Mouse (Mus musculus) cerebellum, adult 11 months (tissue): ENCODE data around the gene Rps6ka2.
"Not testable (repeated sequence)": the region's sequence is repeated elsewhere in the genome, so short reads cannot be mapped to it uniquely, and the experiment has no call there.

ENCODE experiments used
- DNase-seq: peaks from one replicate; pipeline ENCODE4 v3.0.0; 2022

Rps6ka2 gene

GRCm38 (mm10) chr17:7273054-7273453, 103.1 kb downstream of the Rps6ka2 start:
- DNase-seq = no peak

GRCm38 (mm10) chr17:7273785-7274184, 103.9 kb downstream of the Rps6ka2 start:
- DNase-seq = no peak

DNA sequence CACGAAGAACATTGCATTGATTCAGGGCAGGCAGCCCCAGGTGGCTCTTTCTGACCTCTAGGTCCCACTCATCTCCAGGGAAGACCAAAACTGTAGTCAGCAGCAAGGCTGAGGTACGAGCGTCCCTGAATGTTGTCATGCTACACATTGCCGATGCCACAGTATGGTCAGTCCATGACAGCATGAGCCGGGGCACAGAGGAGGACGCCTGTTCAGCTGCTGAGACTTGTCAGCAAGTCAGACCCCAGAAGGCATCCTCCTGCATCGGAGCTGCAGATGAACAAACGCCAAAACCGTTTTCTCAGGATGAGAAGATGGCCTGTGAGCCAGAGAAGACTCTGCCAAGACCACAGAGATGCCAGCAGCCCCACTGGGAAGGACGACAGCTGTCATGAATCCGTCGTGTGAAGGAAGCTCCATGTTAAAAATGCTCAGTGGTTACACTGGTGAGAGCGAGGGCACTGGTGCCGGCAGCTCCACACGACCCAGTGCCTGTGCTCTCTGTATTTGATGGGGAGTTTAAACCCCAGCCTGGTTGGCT, 108.9 kb downstream of the Rps6ka2 start:
- peak; percentile 14 for DNase-seq

- DNase-seq = no peak
Observed at GRCm38 (mm10) chr17:7279251-7279650, 109.3 kb downstream of the Rps6ka2 start.

DNA sequence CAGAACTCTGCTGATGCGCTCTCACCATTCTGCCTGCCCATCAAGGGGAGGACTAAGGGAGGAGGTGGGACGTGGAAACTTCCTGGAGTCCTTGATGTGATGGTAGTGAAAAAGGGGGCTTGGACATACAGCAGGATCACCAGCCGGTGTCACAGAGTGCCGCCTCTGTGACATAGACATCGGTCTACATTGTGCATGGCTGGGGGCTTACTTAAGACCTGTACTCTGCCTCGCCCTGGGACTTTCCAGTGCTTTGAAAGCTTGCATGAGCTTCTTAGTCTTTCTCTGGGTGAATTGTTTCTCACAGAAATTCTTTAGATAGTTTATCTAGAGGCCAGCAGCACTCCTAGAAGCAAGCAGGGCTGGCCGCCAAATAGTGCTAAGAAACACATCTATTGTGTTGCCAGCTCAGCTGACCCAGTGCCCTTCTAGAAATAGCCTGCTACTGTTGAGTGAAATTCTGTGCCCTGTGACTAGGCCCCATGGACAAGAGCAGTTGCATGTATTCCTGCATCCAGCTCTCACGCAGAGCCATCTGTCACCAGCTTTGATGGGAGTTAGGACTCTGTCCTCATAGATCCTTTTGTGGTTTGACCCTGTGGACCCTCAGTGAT, 114.5 kb downstream of the Rps6ka2 start:
- DNase-seq = no peak

DNA sequence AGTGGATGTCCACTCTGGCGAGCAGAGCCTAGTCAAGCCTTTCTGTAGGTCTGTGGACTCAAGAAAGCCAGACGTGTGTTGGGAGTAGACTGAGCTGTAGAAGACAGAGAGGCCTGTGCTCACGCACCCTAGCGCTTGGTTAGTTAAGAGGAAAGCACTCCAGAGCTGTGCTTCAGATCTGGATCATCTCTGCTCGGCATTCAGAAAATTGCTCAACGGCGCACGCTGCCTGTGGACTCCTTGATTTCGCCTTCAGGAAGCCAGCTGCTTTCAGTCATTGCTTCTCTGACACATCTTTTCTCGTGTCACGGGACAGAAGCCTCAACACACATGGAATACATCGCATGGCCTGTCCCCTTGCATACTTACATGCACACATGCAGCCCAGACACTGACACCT, 115.4 kb downstream of the Rps6ka2 start:
- no peak for DNase-seq

GRCm38 (mm10) chr17:7286422-7287050, 116.6 kb downstream of the Rps6ka2 start:
- DNase-seq = no peak

DNA sequence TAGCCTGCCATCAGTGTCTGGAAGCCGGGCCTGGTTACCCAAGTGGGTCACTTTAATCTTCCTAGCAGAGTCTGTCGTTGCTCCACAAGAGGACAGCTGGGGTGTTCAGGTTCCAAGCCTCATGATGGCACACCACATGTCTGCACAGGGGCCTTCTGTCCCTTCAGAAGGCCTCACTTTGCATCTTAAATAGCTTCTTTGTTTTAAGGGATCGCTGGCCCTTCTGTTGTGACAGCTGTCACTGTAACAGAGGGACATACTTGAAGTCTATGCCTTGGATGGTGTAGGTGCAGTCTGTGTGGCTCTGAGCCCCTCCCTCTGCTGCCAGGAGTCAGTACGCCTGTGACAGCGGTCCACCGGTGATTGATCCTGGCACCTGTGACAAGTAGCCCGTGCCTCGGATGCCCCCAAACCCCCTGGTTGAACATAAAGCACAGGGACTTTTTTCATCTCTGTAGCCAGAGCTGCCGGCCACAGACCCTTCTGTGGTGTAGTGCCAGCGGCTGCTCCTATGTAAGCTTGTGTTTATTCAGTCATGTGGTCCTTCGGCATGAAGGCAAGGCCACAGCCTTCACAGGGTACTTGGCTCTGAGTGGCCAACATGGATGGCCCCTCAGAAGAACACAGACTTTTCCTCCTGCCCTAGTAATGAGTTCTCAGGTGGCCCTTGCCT, 122.2 kb downstream of the Rps6ka2 start:
- DNase-seq = peak; percentile 21

- DNase-seq = peak; percentile 17
Observed at GRCm38 (mm10) chr17:7306278-7307196, 136.6 kb downstream of the Rps6ka2 start.

DNA sequence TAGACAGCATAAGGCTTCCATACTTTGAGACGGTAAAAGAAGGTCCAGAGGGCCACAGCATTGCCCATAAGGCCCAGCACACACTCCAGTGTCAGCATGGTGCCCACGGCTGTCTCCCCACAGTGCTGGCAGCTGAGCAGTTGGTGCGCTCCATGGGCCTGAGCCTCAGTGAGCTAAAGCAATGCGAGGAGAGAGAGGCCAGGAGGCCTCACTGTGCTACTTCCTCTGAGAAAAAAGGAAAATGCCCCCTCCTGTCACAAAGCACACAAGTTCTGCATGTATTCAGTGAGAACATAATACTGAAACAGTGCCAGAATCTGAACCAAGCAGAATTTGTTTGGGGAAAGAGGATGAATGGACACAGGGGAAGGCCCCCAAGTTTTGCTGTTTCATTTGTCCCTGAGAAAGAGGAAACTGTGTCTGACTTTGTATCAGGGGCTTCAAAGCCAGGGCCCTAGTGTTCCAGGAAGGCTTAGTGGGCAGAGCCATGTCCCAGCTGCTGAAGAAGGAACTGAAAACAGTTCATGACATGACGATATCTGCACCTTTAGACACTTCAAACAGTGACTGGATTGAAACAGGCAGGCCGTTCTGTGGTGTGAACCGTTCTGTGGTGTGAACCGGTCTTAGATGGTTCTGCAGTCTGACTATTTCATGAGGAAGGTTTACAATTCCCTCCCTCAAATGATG, 145.9 kb downstream of the Rps6ka2 start:
- not testable (repeated sequence) for DNase-seq

- DNase-seq = not testable (repeated sequence)
Observed at GRCm38 (mm10) chr17:7319789-7320188, 149.9 kb downstream of the Rps6ka2 start.

DNA sequence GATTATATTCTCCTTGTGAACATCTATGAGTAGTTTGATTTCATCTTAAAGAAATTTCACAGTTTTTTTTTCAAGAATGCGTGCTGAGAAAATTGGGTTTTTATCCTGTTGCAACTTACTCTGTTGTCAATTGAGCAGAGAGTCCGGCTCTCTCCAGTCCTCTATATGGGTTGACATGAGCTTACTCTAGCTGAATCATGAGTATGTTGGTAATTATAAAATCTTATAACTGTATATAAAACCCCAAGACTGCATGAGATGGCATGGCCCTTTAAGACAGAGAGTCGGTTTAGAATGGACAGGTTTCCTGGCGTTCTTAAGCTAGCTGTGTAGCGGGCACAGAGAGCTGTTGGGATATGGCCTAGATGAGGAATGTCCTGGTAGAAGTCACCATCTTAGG, 154.4 kb downstream of the Rps6ka2 start, which contains the start of gene Tcp10a:
TSS of gene Tcp10a (plus strand) at position 301 of the 400 bp plus-strand sequence.
- DNase-seq = not testable (repeated sequence)

DNA sequence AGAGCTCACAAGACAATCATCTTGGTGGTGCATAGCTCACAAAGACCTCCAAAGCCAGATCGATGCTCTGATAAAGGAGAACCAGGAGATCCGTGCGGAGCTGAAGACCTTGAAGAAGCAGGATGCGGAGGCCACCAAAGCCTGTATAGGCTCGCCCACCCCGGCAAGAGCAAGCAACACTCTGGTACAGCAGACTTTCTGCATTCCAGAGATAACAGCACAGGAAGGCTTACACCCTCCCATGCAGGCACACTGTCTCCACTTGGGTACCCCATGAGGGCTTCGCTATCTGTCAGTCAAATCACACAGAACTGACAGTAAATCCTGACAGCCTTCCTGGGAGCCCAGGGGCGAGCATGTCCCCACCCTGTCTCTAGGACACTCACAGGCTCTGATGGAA, 156.5 kb downstream of the Rps6ka2 start:
- DNase-seq = not testable (repeated sequence)

GRCm38 (mm10) chr17:7332745-7333144, 162.8 kb downstream of the Rps6ka2 start:
- DNase-seq = not testable (repeated sequence)

DNA sequence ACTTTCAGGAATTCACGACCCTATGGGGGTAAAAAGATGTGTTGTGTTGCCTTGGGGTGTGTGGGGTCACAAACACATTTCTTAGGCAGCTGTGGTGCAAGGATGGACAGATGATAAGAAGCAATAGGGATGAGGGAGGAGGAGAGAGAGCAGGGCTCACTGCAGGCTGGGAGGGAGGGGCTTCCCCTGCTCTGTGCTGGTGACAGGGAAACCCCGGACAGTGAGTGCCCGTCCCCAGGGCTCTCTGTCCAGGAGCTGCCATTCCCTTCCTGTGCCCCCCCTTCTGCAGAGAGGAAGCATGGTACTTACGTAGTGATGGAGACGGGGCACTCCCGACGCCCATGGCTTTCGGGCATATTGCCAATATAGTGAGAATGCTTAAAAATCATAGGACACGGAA, 167.5 kb downstream of the Rps6ka2 start:
- not testable (repeated sequence) for DNase-seq

DNA sequence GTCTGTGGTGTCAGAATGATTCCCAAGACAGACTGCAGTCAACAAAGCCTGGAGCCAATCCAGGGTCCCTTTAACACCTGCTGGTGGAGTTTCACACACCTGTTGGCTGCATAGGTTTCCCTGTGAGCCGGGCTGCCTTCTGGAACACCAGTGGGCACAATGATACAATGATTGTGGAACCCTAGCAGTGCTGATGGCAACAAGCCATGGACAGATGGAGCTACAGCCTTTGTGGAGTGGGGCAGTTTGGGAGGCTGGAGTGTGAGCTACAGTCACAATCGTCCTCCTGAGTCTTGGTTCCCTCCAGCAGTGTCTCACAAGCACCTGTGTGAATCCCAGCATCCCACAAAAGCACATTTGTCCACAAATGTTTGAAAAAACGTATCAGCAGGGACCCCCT, 178.8 kb downstream of the Rps6ka2 start:
- peak; percentile 3 for DNase-seq

- DNase-seq = not testable (repeated sequence)
Observed at GRCm38 (mm10) chr17:7352596-7352995, 182.7 kb downstream of the Rps6ka2 start, which contains the start of gene Ttll2. TSS of gene Ttll2 (minus strand) at chr17:7352696.
